Mouse (Mus musculus) cerebellum, postnatal 14 days (tissue): Measurements from ENCODE around the gene Fgfr3.

Experiments used
- DNase-seq, 2 experiments: peaks; one replicate each; pipeline ENCODE4 v3.0.0; 2021; ENCODE audit warnings: mixed read lengths in 2 of 2

The Fgfr3 gene

DNA sequence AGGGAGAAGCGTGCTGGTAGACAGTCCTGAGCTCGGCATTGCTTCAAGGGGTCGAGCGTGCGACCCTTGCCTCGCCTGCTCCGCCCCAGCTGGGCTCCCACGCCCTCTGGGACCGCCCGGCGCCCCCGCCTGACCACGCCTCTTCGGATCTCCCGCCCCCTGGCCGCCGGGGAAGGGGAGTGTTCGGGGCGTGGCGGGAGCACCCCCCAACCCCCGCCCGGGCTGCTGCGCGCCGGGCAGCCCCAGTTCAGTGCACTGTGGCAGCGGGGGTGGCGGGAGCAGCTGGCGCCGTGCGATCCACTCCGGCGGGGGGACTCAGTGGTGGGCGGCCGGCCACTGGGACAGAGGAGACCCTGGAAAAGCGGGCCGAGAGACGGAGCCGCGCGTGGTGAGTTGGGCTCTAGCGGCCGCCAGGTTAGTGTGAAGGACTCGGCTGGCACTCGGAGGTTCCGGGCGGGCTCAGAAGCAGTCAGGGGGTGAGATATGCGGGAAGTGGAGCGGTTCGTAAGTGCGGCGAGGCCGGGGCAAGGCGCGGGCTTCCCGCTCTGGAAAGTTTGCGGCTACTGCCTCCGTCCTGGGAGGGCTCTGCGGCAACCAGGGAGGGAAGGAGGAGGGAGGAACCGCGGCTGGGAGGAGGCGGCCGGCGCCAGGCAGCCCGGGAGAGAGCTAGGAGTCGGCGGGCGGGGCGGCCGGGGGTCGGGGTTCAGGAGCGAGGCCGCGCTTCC, at the start of gene Fgfr3:
TSS of gene Fgfr3 (plus strand) at position 134 of the 725 bp plus-strand sequence.
- no peak for DNase-seq

DNA sequence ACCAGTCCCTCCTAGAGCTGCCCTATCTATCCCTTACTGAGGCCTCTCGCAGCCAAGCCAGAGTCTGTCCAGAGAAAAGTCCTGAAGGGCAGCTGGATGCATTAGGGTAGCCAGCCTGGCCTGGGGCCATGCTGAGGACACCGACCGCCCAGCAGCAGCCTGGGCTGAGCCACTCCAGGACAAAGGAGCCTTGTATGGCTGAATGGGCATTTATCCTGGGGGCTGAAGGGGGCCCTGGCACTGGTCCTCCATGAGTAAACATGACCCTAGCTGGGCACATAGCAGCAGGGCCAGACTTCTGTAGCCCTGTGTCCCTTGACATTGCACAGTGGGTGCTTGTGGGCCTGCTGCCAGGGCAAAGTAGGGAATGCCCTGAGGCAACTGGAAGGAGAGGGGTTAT, 47.0 kb upstream of the Fgfr3 start:
- DNase-seq = peak in 1 of 2 experiments; percentile 32

DNA sequence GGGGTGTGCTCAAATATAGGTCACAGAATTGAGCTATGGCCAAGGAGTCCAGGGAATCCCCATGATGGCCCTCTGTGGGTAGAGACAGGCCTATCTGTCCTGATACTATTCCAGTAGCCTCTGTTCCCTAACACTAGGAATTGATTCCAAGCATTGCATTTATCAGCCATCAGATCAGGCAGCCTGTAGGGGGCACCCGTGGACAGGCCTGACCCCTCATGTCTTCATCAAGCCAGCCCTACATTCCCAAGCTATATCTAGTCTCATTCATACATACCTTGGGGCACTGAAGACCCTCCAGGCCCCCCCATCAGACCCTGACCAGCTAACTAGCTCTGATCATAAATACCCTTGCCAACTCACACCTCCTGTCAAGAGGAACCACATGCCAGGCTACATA, 45.5 kb upstream of the Fgfr3 start:
- DNase-seq = peak; percentile 70 to 80

DNA sequence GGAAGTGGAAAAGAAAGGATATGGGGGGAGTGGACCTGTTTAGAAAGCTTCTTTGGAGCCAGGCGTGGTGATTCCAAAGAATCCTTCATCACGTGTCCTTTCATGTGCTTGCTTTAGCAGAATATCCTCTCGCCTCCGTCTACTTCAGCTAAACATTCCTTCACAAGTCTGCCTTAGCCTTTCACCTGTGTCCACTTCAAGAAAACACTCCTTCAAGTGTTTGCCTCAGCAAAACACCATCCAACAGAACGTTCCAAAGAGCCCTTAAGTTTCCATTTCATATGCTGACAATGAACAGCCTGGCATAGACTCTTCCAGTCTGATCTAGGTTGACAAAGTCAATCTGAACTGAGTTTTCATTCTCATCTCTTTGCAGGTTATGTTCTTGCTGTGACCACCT, 43.2 kb upstream of the Fgfr3 start:
- DNase-seq = no peak

DNA sequence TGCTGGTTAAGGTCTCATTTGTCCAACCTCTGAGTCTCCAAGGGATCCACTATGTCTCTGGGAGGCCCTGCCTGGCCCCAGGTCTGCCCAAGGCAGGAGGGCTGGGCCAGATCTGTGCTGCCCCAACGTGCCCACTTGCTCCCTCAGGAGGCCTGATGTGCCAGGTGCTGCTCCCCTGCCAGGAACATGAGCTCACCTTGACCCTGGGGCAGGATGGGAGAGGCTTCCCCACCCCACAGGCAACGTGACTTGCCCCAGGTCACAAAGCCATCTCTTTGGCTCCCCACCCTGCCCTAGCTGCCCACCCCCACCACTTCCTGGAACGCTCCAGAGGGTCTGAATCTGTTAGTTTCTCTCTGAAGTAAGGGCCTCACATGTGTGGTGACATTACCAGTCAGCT, 40.4 kb upstream of the Fgfr3 start:
- DNase-seq = no peak

DNA sequence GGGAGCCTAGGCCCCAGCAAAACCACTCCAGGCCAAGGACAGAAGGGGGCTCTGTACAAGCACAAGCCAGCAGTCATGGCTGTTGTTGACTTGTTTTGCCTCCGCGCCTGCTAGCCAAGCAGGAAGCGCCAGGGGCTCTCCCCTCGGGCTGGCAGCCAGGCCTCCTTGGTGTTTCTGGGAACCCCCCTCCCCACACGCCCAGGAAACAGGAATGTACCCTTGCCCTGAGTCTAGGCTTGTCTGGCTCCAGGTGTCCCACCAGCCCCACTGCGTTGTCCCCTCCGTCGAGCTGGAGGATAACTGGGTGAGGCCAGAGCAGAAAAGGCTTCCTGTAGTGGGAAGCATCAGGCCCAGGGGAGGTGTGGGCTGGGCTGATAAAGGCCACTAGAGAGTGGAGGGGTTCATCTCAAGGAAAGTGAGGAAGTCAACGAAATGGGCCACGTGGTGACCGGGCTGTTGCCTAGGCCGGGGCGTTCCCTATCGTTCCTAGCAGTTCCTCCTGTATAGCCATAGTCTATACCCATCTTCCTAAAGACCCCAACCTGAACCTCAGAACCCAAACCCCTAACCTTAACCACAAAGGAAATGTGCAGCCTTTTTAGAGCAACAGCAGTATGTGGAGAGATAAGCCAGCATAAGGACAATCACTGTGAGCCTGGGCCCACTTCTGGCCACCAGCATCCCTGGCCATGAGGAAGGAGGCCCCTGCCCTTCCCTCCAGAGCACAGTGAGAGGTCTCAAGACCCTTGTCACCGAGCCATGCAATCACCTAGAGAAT, 39.7 kb upstream of the Fgfr3 start:
- DNase-seq = no peak

DNA sequence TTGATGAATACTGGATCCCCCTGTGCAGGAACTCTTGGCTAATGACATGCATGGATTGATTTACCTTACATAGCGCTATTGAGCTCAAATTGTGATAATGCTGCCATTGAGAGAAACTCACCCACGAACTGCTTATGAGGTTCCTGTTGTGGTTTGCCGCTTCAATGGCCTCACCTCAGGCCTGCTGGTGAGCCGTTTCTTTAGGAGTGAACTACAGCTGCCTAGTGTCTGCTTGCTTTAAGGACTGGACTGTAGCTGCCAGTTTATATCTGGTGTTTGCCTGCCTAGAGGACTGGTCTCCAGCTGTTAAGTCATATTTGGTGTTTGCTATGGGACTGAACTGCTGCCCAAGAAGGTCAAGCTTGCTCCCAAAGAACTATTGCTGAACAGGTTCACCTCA, 38.5 kb upstream of the Fgfr3 start:
- no peak for DNase-seq

DNA sequence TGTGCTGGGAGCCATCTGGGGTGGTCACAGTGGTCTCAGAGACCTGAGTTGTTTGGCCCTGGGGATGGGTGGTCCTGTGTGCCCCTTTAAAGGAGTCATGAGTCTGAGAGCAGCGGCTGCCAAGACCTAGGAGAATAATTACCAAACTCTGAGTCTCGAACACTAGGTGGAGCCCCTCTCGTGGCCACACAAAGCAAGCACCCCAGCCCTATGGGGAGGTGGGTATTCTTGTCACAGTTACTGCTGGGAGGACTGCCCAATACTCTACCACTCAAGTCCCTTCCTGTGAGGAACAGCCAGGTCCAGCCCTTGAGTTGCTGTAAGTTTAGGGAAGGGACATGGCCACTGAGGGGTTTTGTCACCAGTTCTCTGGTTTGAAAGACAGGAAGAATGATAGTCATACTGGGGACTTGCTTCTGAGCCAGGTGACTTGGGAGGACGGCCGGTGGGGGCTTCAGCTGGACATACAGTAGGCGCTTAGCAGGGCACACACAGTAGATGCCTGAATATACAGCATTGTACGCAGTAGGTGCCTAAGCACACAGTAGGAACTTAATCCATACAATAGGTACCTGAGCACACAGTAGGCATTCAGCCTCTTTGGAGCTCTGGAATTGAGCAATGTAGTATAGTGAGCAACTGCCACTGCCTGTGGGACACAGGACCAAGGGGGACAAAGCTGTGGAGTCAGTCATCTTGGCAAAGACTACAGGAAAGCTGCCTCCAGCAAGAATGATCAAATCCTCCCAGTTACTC, 37.4 kb upstream of the Fgfr3 start:
- peak; percentile 55 to 62 for DNase-seq

DNA sequence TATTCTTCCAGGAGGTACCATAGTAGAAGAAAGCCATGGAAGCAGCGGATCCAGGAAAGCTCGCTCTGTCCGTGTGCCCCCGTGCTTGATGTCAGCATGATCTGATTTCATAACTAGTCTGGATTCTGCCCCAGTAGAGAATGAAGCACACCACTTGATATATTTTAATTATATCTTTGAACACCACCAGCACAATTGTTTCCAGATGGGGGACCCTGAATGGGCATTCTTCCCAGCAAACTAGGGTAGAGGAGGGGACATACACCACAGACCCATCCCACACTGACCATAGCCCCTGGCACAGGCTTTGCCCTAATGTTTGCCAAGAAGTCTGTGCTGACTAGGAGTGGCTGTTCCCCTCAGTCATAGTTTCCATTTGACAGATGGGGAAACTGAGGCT, 36.5 kb upstream of the Fgfr3 start:
- DNase-seq = no peak

DNA sequence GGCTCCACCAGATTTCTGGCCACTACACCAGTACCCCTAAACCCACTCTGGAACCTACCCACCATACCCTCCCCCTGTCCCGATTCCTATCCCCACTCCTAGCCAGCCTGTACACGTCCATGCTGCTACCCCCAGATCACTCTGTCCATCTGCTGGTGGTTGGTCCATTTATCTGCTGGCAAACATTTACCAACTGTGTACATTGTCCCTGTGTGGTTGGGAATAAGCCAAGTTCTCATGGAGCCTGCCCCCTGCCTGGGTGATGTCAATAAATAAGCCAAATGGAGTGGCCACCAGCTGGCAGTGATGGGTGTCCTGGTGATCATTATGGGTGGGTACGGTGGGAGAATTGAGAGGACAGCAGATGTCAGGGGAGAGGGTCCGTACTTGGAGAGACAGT, 34.3 kb upstream of the Fgfr3 start:
- DNase-seq = no peak

DNA sequence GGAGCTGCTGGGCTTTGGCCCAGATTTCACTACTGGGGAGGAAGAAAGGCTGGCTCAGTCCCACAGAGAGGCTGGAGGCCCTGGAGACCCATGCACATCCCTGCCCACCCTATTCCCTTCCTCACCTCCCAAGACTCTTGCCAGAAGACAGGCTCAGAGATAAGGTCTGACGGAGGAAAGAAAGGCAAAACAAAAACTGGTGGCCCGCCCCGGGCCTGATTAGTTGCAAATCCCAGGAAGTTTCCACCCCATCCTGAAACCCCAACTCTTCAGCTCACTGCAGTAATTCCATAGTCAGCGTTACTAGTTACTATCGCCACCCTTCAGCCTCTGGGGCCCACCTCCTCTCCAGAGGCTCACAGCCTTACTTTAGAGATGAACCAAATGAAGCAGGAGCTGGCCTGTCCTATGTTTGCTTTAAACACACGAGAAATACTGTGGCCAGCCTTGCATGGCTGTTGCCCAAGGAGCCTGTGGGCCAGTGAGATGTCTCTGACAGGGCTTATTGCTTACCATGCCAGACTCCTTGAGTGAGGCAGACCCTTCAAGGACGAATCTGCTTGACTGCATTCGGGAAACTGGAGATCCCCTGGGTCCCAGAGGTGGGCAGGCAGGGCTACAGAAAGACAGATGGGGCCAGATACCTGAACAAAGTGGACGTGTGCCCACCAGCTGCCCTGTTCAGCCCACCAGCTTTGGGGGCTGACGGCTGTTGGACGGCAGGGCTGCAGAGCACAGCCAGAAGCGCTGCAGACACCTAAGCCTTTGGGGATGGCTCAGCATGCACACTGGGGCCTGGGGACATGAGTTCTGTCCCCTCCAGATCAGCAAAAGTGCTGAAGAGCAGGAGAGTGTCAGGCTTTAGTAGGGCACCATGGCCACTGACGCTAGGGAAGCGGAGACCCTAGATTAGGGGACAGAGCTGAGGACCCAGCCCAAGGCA, 32.9 kb upstream of the Fgfr3 start:
- DNase-seq = no peak

DNA sequence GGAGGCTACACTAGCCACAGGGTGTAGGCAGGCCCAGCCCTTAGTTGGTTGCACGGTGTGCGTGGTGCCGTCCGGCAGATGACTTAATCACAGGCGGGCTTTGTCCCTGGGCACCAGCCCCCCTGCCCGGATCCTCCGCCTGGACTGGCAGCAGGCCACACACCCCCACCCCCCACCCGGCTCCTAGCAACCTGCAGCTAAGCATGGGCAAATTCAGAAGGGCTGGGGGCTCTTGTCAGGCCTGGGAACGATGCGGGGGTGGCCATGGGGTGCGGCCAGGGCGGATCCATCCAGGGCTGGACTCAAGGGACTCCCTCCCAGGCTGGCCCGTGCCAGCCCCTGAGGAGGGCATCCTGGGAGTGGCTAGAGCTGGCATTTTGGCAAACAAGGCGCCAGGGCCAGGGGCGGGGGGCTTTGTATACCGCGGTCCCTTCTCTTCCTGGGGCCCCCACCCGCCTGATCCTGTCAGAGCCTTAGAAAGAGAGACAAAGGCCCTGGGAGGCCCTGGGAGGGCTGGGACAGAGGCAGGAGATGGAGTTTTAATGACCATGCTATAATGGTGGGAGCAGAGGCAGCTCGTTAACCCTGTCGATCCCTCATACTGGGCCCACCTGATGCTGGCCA, 32.1 kb upstream of the Fgfr3 start:
- no peak for DNase-seq

DNA sequence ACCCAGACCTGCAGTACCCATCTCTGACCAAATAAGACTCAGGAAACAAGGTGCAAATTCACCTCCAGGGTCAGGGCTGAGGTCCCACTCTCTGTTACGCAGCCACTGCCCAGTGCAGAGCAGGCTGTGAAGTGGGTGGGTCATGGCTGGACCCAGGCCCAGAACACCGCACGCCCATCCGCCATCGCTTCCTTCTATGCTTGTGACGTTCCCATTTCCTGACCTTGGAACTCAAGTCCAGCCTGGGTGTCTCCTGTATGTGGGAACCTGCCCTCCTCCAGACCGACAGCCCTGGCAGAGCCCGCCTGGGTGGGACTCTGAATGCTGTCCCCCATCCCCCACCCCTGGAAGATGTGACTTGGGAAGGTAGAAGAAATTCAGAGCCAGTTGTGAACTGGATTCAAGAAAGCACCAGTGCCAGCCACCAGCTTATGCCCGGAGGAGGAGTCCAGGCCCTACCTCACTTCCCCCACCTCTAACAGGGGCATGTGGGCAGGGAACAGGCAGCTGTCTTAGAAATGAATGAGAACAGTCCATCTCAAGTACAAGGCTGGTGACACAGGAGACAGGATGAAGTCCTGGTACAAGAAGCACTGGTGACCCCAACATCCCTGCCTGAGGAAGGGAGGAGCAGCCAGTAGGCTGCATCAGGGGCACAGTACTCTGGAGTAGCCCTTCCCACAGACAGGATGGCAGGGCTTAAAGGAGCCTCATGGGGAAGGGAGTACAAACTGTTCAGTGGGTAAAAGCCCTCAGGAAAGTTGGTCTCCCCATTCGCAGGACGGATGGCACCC, 31.4 kb upstream of the Fgfr3 start:
- DNase-seq = no peak

DNA sequence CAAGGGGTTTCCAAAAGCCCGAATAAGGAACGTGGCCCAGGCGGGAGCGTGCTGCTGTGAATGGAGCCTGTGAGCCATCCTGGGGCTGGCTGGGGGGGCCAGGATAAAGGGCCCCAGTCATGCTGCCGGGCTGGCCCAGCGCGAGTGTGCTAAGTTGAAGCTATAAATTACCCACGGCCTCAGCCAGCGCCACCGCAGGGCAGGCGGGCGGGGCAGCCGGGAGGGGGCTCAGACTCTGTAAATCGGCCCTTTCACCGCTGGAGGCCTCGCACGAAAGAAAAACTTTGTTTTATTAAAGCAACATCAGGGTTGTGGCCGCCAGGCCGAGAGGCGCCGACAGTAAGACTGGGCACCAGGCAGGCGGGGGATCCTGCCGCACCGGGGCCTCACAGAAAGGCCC, 29.1 kb upstream of the Fgfr3 start:
- DNase-seq = no peak

DNA sequence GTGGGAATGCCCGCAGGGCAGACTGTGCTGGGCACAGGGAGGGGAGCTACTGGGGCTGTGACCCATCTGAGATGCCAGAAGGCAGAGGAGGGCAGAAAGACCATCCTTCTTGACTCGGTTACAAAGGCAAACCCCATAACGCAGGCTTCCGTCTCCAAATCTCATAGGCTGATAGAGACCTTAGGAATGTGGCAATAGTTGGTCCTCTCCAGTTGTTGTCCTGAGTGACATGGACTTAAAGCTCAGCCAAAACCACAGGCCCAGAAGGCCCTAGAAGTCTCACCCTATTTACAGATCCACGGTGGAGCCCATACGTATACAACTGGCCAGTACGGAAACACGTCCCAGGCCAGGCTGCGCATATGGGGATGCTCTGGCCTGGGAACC, 27.0 kb upstream of the Fgfr3 start:
- no peak for DNase-seq

DNA sequence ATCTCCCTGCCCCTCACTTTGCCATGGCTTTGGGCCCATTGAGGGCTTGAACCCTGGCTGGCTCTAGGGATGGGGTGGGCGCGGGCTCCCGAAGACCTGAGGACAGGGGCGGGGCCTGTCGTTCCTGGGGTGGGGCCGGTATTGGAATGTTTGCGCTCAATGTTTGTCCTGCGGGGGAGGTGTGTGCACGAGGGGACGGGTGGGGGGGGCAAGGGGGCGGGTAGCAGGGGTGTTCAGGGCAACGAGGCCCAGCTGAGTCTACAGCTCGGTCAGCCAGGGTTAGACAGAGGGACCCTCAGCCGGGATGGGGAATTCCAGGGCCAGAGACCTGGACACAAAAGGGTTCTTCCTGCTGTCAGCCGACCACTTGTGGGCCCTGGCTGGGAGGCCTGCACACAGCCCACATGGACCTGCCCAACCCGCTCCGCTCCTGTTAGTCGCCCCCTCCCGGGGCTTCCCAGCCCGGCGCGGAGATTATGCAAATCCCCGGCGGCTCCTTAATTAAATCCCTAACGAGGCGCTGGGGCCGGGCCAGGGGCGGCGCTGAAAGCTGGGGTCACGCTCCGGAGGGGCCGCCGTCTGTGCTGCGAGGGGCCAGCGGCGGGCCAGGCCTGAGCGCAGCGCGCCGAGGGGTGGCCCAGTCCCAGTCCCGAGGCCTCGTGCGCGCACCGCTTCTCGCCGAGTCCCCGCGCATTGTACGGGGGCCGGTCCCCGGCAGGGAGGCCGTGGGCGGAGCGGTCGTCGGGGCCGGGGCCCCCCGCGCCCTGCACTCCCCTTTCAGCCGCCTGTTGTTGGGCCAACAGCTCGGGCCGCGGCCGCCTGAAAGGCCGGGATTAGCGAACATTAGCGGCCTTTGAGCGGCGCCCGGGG, 26.4 kb upstream of the Fgfr3 start:
- DNase-seq = peak; percentile 15 to 40

DNA sequence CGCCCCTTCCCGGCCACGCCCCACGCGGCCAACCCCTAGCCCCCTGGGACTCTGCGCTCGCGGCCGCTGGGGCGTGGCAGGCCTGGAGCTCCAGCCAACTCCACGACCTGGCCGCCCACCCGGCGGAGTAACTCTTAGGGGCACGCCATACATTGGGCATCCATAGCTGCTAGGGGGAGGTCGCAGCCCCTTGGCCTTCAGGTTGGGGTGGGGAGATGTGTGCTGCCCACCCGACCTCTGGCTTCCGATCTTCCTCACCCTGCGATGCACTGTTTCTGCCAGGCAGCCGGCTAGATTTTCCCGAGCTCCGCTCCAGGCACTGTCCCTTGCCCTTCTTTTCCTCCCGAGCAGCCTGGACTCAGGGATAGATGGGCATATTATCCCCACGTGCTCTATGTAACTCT, 25.8 kb upstream of the Fgfr3 start:
- no peak for DNase-seq

DNA sequence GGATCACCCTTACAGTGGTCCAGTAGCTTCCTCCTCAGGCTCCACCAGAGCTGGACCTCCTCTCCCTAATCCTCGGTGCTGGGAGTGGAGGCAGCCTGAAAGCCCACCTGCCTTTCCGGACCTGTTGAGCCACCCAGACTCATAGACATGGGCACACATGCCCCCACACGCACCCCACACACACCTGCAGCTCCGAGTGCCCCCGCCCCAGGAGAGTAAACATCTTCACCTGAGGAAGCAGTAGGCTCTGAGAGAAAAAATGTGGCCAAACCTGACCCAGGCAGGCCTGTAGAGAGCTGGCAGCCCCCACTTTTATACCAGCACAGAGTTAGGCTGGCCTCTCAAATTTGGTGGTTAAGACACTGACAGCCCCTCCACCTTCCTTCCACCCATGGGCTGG, 25.0 kb upstream of the Fgfr3 start:
- DNase-seq = no peak

DNA sequence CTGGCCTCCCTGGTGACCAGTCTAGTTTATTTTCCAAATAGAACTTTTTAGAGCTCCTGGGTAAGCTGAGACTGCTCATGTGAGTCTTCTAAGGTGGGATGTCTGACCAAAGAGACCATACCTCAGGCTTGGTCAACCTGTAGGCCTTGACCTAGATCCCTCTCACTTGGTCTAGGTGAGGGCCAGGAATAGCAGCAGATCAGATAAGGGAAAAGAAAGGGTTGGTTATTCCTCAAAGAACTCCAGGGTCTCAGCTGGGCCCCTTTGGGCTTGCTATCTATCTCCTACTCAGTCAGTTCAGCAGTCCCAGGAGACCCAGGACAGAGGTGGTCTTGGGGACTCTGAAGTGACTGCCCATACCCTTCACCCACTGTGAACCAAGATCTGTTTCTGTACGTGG, 23.9 kb upstream of the Fgfr3 start:
- no peak for DNase-seq

DNA sequence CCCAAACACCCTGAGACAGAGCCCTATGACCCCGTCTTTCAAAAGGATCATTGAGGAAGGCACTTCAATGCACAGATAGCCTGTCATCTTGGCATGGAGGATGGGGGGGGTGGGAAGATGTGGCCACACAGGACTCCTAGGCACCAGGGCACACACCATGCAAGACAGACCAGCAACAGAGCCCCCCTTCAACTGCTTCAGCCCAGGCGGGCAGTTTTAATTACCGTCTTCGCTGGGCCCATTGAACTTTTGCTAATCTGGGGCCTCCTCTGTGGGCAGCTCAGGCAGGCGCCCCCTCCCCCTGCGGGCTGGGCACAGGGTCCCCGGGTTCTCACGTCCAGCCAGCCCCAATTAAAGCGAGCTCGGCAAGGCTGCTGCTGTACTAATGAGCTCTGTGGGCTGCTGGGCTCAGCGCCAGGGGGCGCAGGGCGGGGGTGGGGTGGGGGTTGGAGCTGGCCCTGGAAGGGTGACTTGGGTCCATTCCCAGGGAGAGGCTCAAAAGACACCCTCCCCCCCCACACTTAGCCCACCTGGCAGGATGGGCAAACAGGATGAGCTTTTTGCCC, 23.4 kb upstream of the Fgfr3 start:
- peak in 1 of 2 experiments; percentile 21 for DNase-seq
